Mouse (Mus musculus): ENCODE results near the gene Wdr11.

Gene Wdr11

DNA sequence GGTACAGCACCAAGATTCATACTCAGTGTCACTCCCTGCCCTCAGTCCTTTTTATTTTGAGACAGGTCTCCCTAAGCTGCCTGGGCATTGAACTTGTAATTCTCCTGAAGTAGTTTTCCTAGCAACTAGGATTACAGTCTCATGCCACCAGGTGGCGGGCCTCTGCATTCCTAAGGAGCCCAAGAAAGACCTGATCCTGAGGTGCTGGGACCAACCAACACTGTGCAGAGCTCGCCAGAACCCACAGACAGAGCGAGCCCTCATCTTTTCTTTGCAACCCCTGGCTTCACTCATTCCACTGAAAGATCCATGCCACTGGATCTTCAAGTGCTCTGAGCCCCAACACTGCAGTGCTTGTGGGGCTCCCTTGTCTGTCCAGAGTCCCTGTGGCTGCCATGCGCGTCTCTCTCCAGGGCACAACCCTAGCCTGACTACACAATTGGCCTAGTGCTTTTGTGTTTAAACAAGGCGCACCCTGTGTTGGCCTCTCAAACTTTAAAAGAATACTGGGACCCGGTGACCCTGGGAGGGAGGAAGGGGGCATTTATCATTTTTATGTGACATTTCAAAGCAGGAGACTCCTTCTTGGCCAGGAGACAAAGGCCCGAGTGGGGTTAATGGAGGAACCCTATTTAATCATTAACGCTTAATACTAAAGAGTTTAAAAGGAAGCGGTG, 89.0 kb downstream of the Wdr11 start:
- DNase-seq (ENCODE audit: low read depth in 1 of 2, low spot score in 2 of 2), result no peak

DNA sequence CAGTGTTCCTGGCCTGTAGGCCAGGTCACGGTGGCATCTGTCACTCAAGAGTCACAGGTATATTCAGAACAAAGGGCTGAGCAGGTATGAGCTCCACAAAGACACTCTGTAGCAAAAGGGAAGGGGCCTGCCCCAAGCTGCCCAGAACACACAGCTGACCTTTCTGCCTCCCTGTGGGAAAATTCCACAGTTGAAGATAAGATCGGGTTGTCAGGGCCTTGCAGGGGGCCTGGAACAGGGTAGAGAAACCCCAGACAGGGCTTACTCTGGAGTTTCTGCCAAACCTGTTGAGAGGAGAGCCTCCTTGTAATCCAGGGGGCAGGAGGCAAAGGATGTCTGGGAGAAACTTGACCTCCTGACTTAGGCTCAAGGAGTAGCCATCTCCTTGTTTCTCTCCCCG, 90.9 kb downstream of the Wdr11 start:
- no peak for DNase-seq (ENCODE audit: low read depth in 1 of 2, low spot score in 2 of 2)

DNA sequence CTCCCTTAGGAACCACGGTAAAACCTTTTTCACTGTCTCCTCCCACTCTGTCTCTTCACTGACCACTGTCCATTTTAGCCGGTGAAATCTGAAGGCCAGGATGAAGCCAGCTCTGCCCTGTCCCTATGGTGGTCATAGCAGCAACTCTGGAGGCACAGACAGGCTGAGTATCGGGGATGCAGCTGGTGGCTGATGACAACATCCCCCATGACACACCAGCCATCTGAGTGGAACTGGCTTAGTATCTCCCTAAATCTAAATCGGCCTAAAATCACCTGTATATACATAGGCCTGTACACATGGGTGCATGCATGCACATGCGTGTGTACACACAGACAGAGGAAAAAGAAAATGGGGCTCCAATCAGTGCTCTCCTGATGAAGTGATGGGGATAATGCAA, 93.7 kb downstream of the Wdr11 start:
- DNase-seq (ENCODE audit: low read depth in 1 of 2, low spot score in 2 of 2), result no peak
